Mouse (Mus musculus) liver, embryonic 14.5 days (tissue): ENCODE data around the gene Sun1.
A peak's percentile ranks its signal among the peaks of the same experiment; 100 is the strongest.

ENCODE experiments used
- CTCF ChIP-seq: IDR thresholded peaks from 2 replicates; pipeline ENCODE4 v1.5.1; 2016; ENCODE audit warnings: antibody characterized with exemption, low read depth, control low read depth
- EP300 ChIP-seq: IDR thresholded peaks from 2 replicates; pipeline ENCODE4 v1.6.1; 2016; ENCODE audit warnings: antibody characterized with exemption, low read depth

GRCm38 (mm10) chr5:139283460-139284180, 83.2 kb downstream of the Sun1 start:
- TF ChIP-seq CTCF (peak; percentile 39), EP300 (no peak)
